Mouse (Mus musculus): Measurements from ENCODE around the gene Slc4a7. TPM values are rescaled to one million over a fixed set of nuclear protein-coding genes. Genes with fewer than 3 reads are reported as not detected.
"Not testable (repeated sequence)": the region's sequence is repeated elsewhere in the genome, so short reads cannot be mapped to it uniquely, and the experiment has no call there.

Gene Slc4a7
- polyA plus RNA-seq, 1 experiment from 2014 or later: 10.5 TPM

DNA sequence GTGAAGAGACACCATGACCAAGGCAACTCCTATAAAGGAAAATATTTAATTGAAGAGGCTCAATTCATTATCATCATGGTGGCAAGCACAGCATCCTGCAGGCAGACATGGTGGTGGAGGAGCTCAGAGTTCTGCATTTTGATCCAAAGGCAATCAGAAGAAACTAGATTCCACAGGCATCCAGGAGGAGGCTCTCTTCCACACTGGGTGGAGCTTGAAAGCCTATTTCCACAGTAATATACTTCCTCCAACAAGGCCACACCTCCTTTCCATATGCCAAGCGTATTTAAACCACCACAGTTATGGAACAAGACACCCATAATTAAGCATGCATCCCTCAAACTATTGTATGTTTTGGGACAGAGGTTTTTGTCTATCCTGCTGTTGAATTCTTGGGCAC lies 84.9 kb downstream of the Slc4a7 start:
- ATAC-seq (replicated peaks; ENCODE audit: low FRiP score, low read depth): no peak
- no peak overlapping the region for H3K4me3 ChIP-seq (replicated peaks; ENCODE audit: low read depth, low read length)
- WGBS: 92% methylated on average over 1 of the region's 1 CpGs
- no peaks in the 10 kb centered on the region for H3K4me1 ChIP-seq (replicated peaks; ENCODE audit: insufficient read depth, low read length)
- H3K27ac ChIP-seq: no peak overlapping the region
- no peak for TF ChIP-seq CTCF (IDR thresholded peaks at IDR 0.05; ENCODE audit: low read depth)
- H3K4me2 ChIP-seq (ENCODE audit: low read length): no peak overlapping the region
- H3K27me3 ChIP-seq (ENCODE audit: insufficient read depth, low read length): no peaks in the 10 kb centered on the region
- no peak overlapping the region for H3K9ac ChIP-seq (ENCODE audit: low read depth, low read length)
- peaks cover 8% of the 10 kb centered on the region for H3K36me3 ChIP-seq (ENCODE audit: insufficient read depth, low read length)
- DNase-seq (ENCODE audit: low spot score): no peak
- no peaks in the 10 kb centered on the region for H3K9me3 ChIP-seq (replicated peaks; ENCODE audit: low read length)

DNA sequence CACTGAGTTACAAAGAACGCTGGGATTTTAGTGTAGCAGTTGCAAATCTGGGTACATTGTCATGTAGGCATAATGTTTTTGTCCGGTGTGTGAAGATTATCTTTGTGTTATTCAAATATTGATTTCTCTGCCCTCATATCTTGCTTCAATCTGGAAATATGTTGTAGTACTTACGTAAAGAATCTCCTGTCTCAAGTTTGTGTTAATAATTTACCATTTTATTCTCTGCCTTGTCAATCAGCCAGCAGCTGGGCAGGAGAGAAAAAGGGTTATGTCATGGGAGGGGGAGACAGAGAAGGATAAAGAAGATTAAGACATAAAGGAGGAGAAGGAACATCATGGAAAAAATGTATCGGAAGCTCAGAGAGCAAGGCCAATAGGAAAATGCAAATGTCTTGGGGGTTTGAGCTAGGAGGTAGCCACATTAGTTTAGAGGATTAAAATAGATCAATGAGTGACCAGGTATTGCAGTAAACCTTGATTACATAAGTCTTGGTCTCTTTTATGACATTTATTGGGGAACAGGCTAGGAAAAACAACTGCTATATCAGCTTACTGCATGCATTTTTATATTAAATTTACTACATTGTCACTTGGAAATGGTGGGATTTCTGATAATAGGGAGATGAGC lies 87.9 kb downstream of the Slc4a7 start:
- WGBS: 87% methylated on average over 4 of the region's 4 CpGs
- Histone ChIP-seq H3K4me3 (replicated peaks; ENCODE audit: low read depth, low read length) (no peak overlapping the region), H3K4me1 (replicated peaks; ENCODE audit: insufficient read depth, low read length) (no peaks in the 10 kb centered on the region), H3K27me3 (ENCODE audit: insufficient read depth, low read length) (no peaks in the 10 kb centered on the region), H3K27ac (no peak overlapping the region), H3K4me2 (ENCODE audit: low read length) (no peak overlapping the region), H3K9ac (ENCODE audit: low read depth, low read length) (no peak overlapping the region), H3K9me3 (replicated peaks; ENCODE audit: low read length) (no peaks in the 10 kb centered on the region), H3K36me3 (ENCODE audit: insufficient read depth, low read length) (peaks cover 8% of the 10 kb centered on the region)
- ATAC-seq (replicated peaks; ENCODE audit: low FRiP score, low read depth) (no peak), DNase-seq (ENCODE audit: low spot score) (no peak)
- TF ChIP-seq CTCF (IDR thresholded peaks at IDR 0.05; ENCODE audit: low read depth): no peak

DNA sequence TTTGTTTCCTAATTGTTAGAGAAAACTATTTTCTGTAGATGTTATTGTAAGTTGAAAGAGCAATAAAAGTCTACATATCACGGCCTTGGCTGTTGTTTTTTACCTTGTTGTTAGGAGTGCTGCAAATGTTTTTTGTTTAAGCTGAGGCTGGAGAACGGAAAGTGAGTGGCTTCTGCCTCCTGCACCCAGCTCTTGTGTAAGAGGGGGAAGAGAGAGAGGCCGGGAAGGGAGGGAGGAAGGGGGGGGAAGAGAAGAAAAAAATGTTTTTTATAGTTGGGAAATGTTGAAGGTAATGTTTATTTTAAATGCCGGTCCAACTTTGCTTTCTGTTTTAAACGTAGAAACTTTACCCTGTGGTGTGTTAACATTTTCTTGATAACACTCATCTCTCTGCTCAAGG lies 97.8 kb downstream of the Slc4a7 start:
- 77% methylated on average over 5 of the region's 5 CpGs for WGBS
- Histone ChIP-seq H3K4me1 (replicated peaks; ENCODE audit: insufficient read depth, low read length) (no peaks in the 10 kb centered on the region), H3K9ac (ENCODE audit: low read depth, low read length) (no peak overlapping the region), H3K36me3 (ENCODE audit: insufficient read depth, low read length) (no peaks in the 10 kb centered on the region), H3K4me3 (replicated peaks; ENCODE audit: low read depth, low read length) (no peak overlapping the region), H3K9me3 (replicated peaks; ENCODE audit: low read length) (no peaks in the 10 kb centered on the region), H3K27ac (no peak overlapping the region), H3K27me3 (ENCODE audit: insufficient read depth, low read length) (no peaks in the 10 kb centered on the region), H3K4me2 (ENCODE audit: low read length) (no peak overlapping the region)
- DNase-seq (ENCODE audit: low spot score) (no peak), ATAC-seq (replicated peaks; ENCODE audit: low FRiP score, low read depth) (no peak)
- TF ChIP-seq CTCF (IDR thresholded peaks at IDR 0.05; ENCODE audit: low read depth): no peak

DNA sequence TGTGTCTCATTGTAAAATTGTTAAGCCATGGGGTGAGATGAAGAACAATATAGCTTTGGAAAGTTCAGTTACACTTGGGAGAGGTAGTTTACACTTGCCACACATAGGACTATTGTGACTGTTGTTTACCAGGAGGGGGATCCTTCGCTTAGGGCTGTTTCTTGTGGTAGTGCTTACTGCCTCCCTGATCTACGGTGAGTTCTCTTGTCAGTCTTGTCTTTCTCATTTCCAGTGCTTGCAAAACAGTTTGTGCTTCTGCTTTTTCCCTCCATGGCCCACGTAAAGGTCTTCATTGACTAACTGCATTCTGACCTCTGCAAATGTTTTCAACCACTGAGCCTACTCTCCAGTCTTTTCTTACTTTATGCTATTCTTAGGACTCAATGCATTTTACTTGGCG lies 98.3 kb downstream of the Slc4a7 start:
- Histone ChIP-seq H3K27me3 (ENCODE audit: insufficient read depth, low read length) (no peaks in the 10 kb centered on the region), H3K27ac (no peak overlapping the region), H3K9ac (ENCODE audit: low read depth, low read length) (no peak overlapping the region), H3K4me3 (replicated peaks; ENCODE audit: low read depth, low read length) (no peak overlapping the region), H3K36me3 (ENCODE audit: insufficient read depth, low read length) (no peaks in the 10 kb centered on the region), H3K4me2 (ENCODE audit: low read length) (no peak overlapping the region), H3K9me3 (replicated peaks; ENCODE audit: low read length) (no peaks in the 10 kb centered on the region), H3K4me1 (replicated peaks; ENCODE audit: insufficient read depth, low read length) (no peaks in the 10 kb centered on the region)
- DNase-seq (ENCODE audit: low spot score): no peak
- no peak for TF ChIP-seq CTCF (IDR thresholded peaks at IDR 0.05; ENCODE audit: low read depth)
- 95% methylated on average over 4 of the region's 4 CpGs for WGBS
- ATAC-seq (replicated peaks; ENCODE audit: low FRiP score, low read depth): no peak

DNA sequence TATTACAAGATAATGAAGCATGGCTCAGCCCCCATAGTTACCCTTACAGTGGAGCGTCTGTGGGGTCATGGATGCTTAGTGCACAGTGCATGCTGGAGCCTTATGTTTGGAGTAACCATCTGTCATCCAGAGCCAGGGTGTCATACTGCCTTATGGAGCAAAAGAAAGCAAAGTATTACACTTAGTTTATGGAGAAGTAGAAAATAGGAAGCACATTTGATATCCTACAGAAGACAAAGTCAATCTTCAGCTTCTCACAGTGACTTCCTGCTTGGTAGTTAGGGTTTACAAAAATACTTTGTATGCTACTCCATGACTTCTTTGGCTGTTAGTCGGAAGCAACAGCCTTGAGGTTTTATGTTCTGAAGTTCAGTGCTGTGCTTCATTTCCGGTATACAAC lies 98.7 kb downstream of the Slc4a7 start:
- Histone ChIP-seq H3K27ac (no peak overlapping the region), H3K36me3 (ENCODE audit: insufficient read depth, low read length) (no peaks in the 10 kb centered on the region), H3K4me1 (replicated peaks; ENCODE audit: insufficient read depth, low read length) (no peaks in the 10 kb centered on the region), H3K4me2 (ENCODE audit: low read length) (no peak overlapping the region), H3K9me3 (replicated peaks; ENCODE audit: low read length) (no peaks in the 10 kb centered on the region), H3K9ac (ENCODE audit: low read depth, low read length) (no peak overlapping the region), H3K27me3 (ENCODE audit: insufficient read depth, low read length) (no peaks in the 10 kb centered on the region), H3K4me3 (replicated peaks; ENCODE audit: low read depth, low read length) (no peak overlapping the region)
- TF ChIP-seq CTCF (IDR thresholded peaks at IDR 0.05; ENCODE audit: low read depth): no peak
- DNase-seq (ENCODE audit: low spot score) (no peak), ATAC-seq (replicated peaks; ENCODE audit: low FRiP score, low read depth) (no peak)
- 93% methylated on average over 3 of the region's 3 CpGs for WGBS

DNA sequence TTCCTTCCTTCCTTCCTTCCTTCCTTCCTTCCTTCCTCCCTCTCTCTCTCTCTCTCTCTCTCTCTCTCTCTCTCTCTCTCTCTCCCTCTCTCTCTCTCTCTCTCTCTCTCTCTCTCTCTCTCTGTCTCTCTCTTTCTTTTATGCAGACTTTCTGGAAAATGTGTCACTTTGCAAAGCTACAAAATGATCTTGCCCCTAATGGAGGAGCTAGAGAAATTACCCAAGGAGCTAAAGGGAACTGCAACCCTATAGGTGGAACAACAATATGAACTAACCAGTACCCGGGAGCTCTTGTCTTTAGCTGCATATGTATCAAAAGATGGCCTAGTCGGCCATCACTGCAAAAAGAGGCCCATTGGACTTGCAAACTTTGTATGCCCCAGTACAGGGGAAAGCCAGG lies 101.0 kb downstream of the Slc4a7 start, which contains the start of gene Nek10:
Gene Nek10, plus strand, starts transcription at position 301 of the 400 bp plus-strand sequence.
- H3K27ac ChIP-seq; H3K4me2 ChIP-seq (ENCODE audit: low read length); H3K4me3 ChIP-seq (replicated peaks; ENCODE audit: low read depth, low read length); H3K4me1 ChIP-seq (replicated peaks; ENCODE audit: insufficient read depth, low read length); H3K9ac ChIP-seq (ENCODE audit: low read depth, low read length); DNase-seq (ENCODE audit: low spot score); H3K36me3 ChIP-seq (ENCODE audit: insufficient read depth, low read length); H3K9me3 ChIP-seq (replicated peaks; ENCODE audit: low read length); H3K27me3 ChIP-seq (ENCODE audit: insufficient read depth, low read length); ATAC-seq (replicated peaks; ENCODE audit: low FRiP score, low read depth): not testable (repeated sequence)
- 100% methylated on average over 1 of the region's 2 CpGs for WGBS

Measured in kidney, postnatal 0 days (tissue).